Mouse (Mus musculus) stomach, postnatal 0 days (tissue): Measurements from ENCODE around the gene Grb14. TPM values are rescaled to one million over a fixed set of nuclear protein-coding genes. Genes with fewer than 3 reads are reported as not detected.

Experiments used
- ATAC-seq: fragments of 200-750 bp; cut with Nextera tagmentation; 2 replicates; pipeline ENCODE4 v1.8.0; 2017; ENCODE audit not compliant: low FRiP score, low TSS enrichment
- DNase-seq: peaks from one replicate; pipeline ENCODE4 v3.0.0-alpha.2; 2016; ENCODE audit warnings: low spot score
- H3K27ac ChIP-seq: fragments of 300-500 bp; sonication (generic); replicated peaks from 2 replicates; pipeline ENCODE4 v1.5.1; 2014; ENCODE audit warnings: mild to moderate bottlenecking, control low read depth
- H3K27me3 ChIP-seq: fragments of 300-500 bp; sonication (generic); 2 replicates; pipeline ENCODE4 v1.6.1; 2014; ENCODE audit warnings: low read length; ENCODE audit not compliant: control insufficient read depth, insufficient read depth
- H3K36me3 ChIP-seq: fragments of 300-500 bp; sonication (generic); 2 replicates; pipeline ENCODE4 v1.6.1; 2014; ENCODE audit warnings: low read length, mixed read lengths; ENCODE audit not compliant: control insufficient read depth, insufficient read depth
- H3K4me1 ChIP-seq: fragments of 300-500 bp; sonication (generic); replicated peaks from 2 replicates; pipeline ENCODE4 v1.6.1; 2014; ENCODE audit warnings: antibody characterized with exemption; ENCODE audit not compliant: control insufficient read depth, insufficient read depth
- H3K4me2 ChIP-seq: fragments of 300-500 bp; sonication (generic); replicated peaks from 2 replicates; pipeline ENCODE4 v1.6.1; 2014; ENCODE audit warnings: low read depth, mild to moderate bottlenecking, control low read depth, moderate library complexity
- H3K4me3 ChIP-seq: fragments of 300-500 bp; sonication (generic); 2 replicates; pipeline ENCODE4 v1.5.1; 2014; ENCODE audit warnings: low read depth, low read length, control low read depth
- H3K9ac ChIP-seq: fragments of 300-500 bp; sonication (generic); 2 replicates; pipeline ENCODE4 v1.6.1; 2014; ENCODE audit warnings: mild to moderate bottlenecking, low read length, control low read depth, mixed read lengths
- H3K9me3 ChIP-seq: fragments of 300-500 bp; sonication (generic); 2 replicates; pipeline ENCODE4 v1.6.1; 2016; ENCODE audit warnings: low read length; ENCODE audit not compliant: control insufficient read depth
- CTCF ChIP-seq: IDR thresholded peaks from 2 replicates; pipeline ENCODE4 v1.5.1; 2016; ENCODE audit warnings: antibody characterized with exemption, low read depth, mild to moderate bottlenecking, moderate library complexity
- EP300 ChIP-seq: optimal IDR thresholded peaks from 2 replicates; pipeline ENCODE3; 2016; ENCODE audit warnings: antibody characterized with exemption
- WGBS: fragments of 180-500 bp; shearing (Covaris S2); extraction: QIAGEN DNeasy Blood & Tissue Kit; methylation state at CpG from one replicate; pipeline ENCODE4 v1.1.7; 2014; 5-methylcytosine and 5-hydroxymethylcytosine counted together
- polyA plus RNA-seq: library from polyadenylated mRNA; unstranded; fragments of >200 nt; fragmentation: Nextera tagmentation; extraction: Ambion mirVana; gene quantifications from 2 replicates; pipeline ENCODE4 v1.2.1, GENCODE M21; 2015

The Grb14 gene
- polyA plus RNA-seq, 1 experiment from 2014 or later, result 12.2 TPM

DNA sequence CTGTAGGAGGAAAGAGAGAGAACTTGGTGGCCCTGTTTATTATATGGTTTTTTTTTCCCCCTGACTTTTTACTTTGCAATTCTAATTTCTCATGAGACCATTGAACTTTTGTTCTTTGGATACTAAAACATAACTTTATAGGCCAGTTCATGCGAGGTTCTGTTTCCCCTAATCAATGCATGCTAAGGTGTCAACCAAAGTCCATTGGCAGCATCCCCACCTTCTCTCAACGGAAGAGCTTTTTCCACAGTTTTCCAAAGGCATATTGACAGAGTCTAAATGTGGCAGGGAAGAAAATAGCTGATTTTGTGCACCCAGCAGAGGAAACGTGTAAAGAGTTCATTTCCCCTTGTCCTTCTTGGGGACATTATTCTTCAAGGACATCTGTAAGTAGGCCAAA lies 10.2 kb downstream of the Grb14 start:
- no peaks in the 10 kb centered on the region for H3K36me3 ChIP-seq
- no peak overlapping the region for H3K4me3 ChIP-seq
- H3K9me3 ChIP-seq, result no peaks in the 10 kb centered on the region
- H3K27me3 ChIP-seq, result no peaks in the 10 kb centered on the region
- no peaks in the 10 kb centered on the region for H3K4me1 ChIP-seq
- H3K27ac ChIP-seq, result no peak overlapping the region
- 81% methylated on average over 3 of the region's 3 CpGs for WGBS
- no peak overlapping the region for H3K4me2 ChIP-seq
- ATAC-seq, result no peak
- no peak overlapping the region for H3K9ac ChIP-seq
- no peak for DNase-seq
- no peak for TF ChIP-seq CTCF

DNA sequence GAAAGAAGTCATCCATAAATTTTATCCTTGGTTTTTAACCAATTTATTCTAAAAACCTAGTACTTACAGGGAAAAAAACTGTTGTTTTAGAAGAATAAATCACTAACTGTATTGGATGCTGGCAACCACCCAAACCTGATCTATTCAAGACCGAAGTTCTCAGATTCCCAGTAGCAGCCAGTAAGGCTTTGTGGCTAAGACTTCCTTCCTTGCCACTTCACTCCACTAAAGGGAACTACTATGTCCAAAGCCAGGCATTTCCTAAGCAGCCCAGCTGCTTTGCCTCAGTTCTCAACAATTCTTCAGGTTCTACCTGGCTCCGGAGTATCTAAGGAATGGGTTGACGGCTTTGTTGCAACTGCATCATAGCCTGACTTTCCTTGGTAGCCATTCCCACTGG lies 14.7 kb downstream of the Grb14 start:
- Histone ChIP-seq H3K27me3 (no peaks in the 10 kb centered on the region), H3K9me3 (no peaks in the 10 kb centered on the region), H3K36me3 (no peaks in the 10 kb centered on the region), H3K4me1 (no peaks in the 10 kb centered on the region), H3K4me2 (no peak overlapping the region), H3K4me3 (no peak overlapping the region), H3K9ac (no peak overlapping the region), H3K27ac (no peak overlapping the region)
- TF ChIP-seq EP300 (no peak), CTCF (no peak)
- DNase-seq (no peak), ATAC-seq (no peak)
- WGBS, result 63% methylated on average over 3 of the region's 3 CpGs

DNA sequence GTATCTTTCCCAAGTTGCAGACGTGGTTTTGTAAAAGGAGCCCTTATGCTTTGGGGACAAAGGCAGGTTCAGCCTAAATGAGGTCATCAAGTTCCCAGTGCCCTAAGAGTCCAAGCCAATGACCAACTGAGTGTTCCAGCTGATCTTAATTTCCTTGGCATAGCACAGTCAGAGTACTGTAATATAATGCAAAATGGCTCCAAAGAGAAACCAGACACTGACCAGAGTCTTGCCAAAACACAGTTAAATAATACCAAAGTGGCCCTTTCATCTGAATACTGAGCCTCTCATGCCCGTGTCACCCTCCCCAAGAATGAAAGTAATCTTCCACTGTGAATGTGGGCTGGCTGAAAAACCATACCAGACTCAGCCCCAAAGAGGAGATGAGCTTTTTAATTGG lies 17.4 kb downstream of the Grb14 start:
- no peaks in the 10 kb centered on the region for H3K27me3 ChIP-seq
- no peaks in the 10 kb centered on the region for H3K4me1 ChIP-seq
- TF ChIP-seq CTCF, result no peak
- TF ChIP-seq EP300, result no peak
- ATAC-seq (0 out of 2 replicates have a peak, but pooled peaks have one; percentile 35), DNase-seq (no peak)
- no peaks in the 10 kb centered on the region for H3K36me3 ChIP-seq
- no peak overlapping the region for H3K4me2 ChIP-seq
- H3K9ac ChIP-seq, result no peak overlapping the region
- H3K4me3 ChIP-seq, result no peak overlapping the region
- WGBS, result 67% methylated on average over 2 of the region's 2 CpGs
- H3K9me3 ChIP-seq, result no peaks in the 10 kb centered on the region
- no peak overlapping the region for H3K27ac ChIP-seq

DNA sequence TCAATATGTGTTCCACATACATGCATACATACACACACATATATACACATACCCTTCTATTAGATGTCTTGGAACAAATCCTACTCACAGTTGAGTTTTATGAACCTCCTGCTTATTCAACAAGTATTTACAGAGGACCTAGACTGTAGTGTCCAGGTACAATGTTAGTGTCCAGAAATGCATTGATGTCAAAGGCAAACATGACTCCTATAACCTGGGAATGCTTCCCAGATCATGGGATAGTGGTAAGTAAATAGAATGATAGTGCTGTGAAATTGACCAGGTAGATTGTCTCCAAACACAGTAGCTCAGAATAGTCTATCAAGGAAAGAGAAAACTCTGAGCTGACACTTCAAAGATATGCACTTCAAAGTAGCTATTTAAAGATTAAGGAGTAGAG lies 19.7 kb downstream of the Grb14 start:
- no peak for ATAC-seq
- TF ChIP-seq EP300 (no peak), CTCF (no peak)
- Histone ChIP-seq H3K36me3 (no peaks in the 10 kb centered on the region), H3K27me3 (no peaks in the 10 kb centered on the region), H3K4me3 (no peak overlapping the region), H3K4me2 (no peak overlapping the region), H3K9me3 (no peaks in the 10 kb centered on the region), H3K4me1 (no peaks in the 10 kb centered on the region), H3K27ac (no peak overlapping the region), H3K9ac (no peak overlapping the region)
- no peak for DNase-seq

DNA sequence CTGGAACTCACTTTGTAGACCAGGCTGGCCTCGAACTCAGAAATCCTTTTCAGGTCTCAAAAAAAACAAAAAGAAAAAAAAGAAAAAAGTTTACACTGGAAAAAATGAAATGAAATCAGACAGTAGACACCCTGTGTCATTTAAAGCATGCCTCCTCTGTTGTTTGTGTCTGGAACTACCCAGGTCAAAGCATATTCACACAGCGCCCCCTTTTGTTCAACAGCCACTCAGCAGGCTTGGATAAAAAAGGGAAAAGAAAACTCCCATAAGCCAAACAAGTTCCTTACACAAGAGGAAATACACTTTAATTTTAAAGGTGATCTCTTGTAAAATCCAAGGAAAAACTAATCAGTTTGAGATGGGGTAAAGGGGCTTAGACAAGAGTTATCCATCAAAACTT lies 21.4 kb downstream of the Grb14 start:
- 45% methylated on average over 2 of the region's 2 CpGs for WGBS
- H3K4me3 ChIP-seq, result no peak overlapping the region
- peak; percentile 55 for DNase-seq
- no peak overlapping the region for H3K27ac ChIP-seq
- TF ChIP-seq CTCF (peak; percentile 70), EP300 (no peak)
- H3K36me3 ChIP-seq, result no peaks in the 10 kb centered on the region
- no peak for ATAC-seq
- H3K9ac ChIP-seq, result no peak overlapping the region
- H3K4me1 ChIP-seq, result no peaks in the 10 kb centered on the region
- H3K4me2 ChIP-seq, result no peak overlapping the region
- H3K9me3 ChIP-seq, result no peaks in the 10 kb centered on the region
- no peaks in the 10 kb centered on the region for H3K27me3 ChIP-seq

DNA sequence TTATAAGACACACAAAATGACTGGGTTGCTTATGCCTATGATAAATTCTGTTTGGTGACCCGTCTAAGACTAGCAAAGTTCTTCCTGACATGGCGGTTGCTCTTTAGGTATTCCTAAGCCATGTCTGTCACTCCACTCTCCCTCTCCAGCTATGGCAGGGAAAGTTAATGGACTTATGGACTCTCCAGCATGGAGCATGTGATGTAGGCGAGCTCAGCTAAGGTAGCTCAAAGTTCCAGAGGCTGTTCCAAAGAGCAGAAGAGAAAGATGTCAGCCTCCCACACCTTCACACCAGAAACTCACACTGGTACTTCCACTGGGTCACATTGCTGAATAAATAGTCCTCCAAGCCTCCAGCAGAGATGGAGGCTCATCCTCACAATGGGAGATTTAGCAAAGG lies 22.2 kb downstream of the Grb14 start:
- TF ChIP-seq EP300, result no peak
- TF ChIP-seq CTCF, result no peak
- ATAC-seq (no peak), DNase-seq (no peak)
- 89% methylated on average over 3 of the region's 3 CpGs for WGBS
- Histone ChIP-seq H3K9ac (no peak overlapping the region), H3K4me2 (no peak overlapping the region), H3K4me3 (no peak overlapping the region), H3K27me3 (no peaks in the 10 kb centered on the region), H3K4me1 (no peaks in the 10 kb centered on the region), H3K36me3 (no peaks in the 10 kb centered on the region), H3K9me3 (no peaks in the 10 kb centered on the region), H3K27ac (no peak overlapping the region)
